Mouse (Mus musculus) forebrain, embryonic 14.5 days (tissue): ENCODE data around the gene Tas2r105. TPM values are rescaled to one million over a fixed set of nuclear protein-coding genes. Genes with fewer than 3 reads are reported as not detected.

Source experiments
- ATAC-seq: fragments of 200-750 bp; cut with Nextera tagmentation; 2 replicates; pipeline ENCODE4 v1.8.0; 2017; ENCODE audit warnings: mild to moderate bottlenecking, moderate library complexity
- DNase-seq: peaks from one replicate; pipeline ENCODE4 v3.0.0-alpha.2; 2015; ENCODE audit warnings: low spot score
- H3K27ac ChIP-seq: fragments of 300-500 bp; sonication (generic); 2 replicates; pipeline ENCODE4 v1.5.1; 2014; ENCODE audit warnings: low read depth, mild to moderate bottlenecking, control low read depth, low read length, moderate library complexity
- H3K27me3 ChIP-seq: fragments of 300-500 bp; sonication (generic); replicated peaks from 2 replicates; pipeline ENCODE4 v1.6.1; 2014; ENCODE audit warnings: low read length, control low read depth, mixed read lengths; ENCODE audit not compliant: control insufficient read depth, insufficient read depth
- H3K36me3 ChIP-seq: fragments of 300-500 bp; sonication (generic); 2 replicates; pipeline ENCODE4 v1.6.1; 2014; ENCODE audit warnings: low read length, control low read depth; ENCODE audit not compliant: control insufficient read depth, insufficient read depth
- H3K4me1 ChIP-seq: fragments of 300-500 bp; sonication (generic); 2 replicates; pipeline ENCODE4 v1.6.1; 2014; ENCODE audit warnings: antibody characterized with exemption, low read length, control low read depth; ENCODE audit not compliant: control insufficient read depth, insufficient read depth
- H3K4me2 ChIP-seq: fragments of 300-500 bp; sonication (generic); 2 replicates; pipeline ENCODE4 v1.6.1; 2014; ENCODE audit warnings: mild to moderate bottlenecking, control low read depth, low read length
- H3K4me3 ChIP-seq: fragments of 300-500 bp; sonication (generic); 2 replicates; pipeline ENCODE4 v1.5.1; 2014; ENCODE audit warnings: low read depth, low read length, control low read depth
- H3K9ac ChIP-seq: fragments of 300-500 bp; sonication (generic); 2 replicates; pipeline ENCODE4 v1.6.1; 2014; ENCODE audit warnings: mild to moderate bottlenecking, low read length, control low read depth, moderate library complexity
- H3K9me3 ChIP-seq: fragments of 300-500 bp; sonication (generic); replicated peaks from 2 replicates; pipeline ENCODE4 v1.6.1; 2016; ENCODE audit warnings: low read length, control low read depth, mixed read lengths; ENCODE audit not compliant: control insufficient read depth
- WGBS: fragments of 180-500 bp; shearing (Covaris S2); extraction: QIAGEN DNeasy Blood & Tissue Kit; methylation state at CpG from one replicate; pipeline ENCODE4 v1.1.7; 2014; 5-methylcytosine and 5-hydroxymethylcytosine counted together
- polyA plus RNA-seq: library from polyadenylated mRNA; unstranded; fragments of >200 nt; fragmentation: Nextera tagmentation; extraction: Ambion mirVana; gene quantifications from 2 replicates; pipeline ENCODE4 v1.2.1, GENCODE M21; 2014

Tas2r105 gene
- polyA plus RNA-seq: not detected in 2 replicates

- DNase-seq (no peak), ATAC-seq (no peak)
- no peak within 1 kb of the TSS for H3K4me2 ChIP-seq
- 78% methylated on average over 1 of the region's 1 CpGs for WGBS
- no peak within 1 kb of the TSS for H3K9ac ChIP-seq
- no peaks in the 10 kb centered on the region for H3K36me3 ChIP-seq
- no peaks in the 10 kb centered on the region for H3K4me1 ChIP-seq
- no peak within 1 kb of the TSS for H3K27ac ChIP-seq
- no peak within 1 kb of the TSS for H3K4me3 ChIP-seq
- no peaks in the 10 kb centered on the region for H3K27me3 ChIP-seq
- 0 out of 2 replicates have a peak, but pooled peaks cover 2% of the 10 kb centered on the region for H3K9me3 ChIP-seq
Observed at GRCm38 (mm10) chr6:131687395-131687794, at the start of gene Tas2r105. Gene Tas2r105, minus strand, starts transcription at chr6:131687495.

- Histone ChIP-seq H3K4me2 (no peak overlapping the region), H3K27ac (no peak overlapping the region), H3K9me3 (0 out of 2 replicates have a peak, but pooled peaks cover 12% of the 10 kb centered on the region), H3K27me3 (no peaks in the 10 kb centered on the region), H3K9ac (no peak overlapping the region), H3K4me3 (no peak overlapping the region), H3K4me1 (no peaks in the 10 kb centered on the region), H3K36me3 (no peaks in the 10 kb centered on the region)
- ATAC-seq (no peak), DNase-seq (no peak)
- 48% methylated on average over 7 of the region's 7 CpGs for WGBS
Observed at GRCm38 (mm10) chr6:131712803-131713202, 25.5 kb upstream of the Tas2r105 start.

- no peak within 1 kb of the TSS for H3K4me3 ChIP-seq
- ATAC-seq (no peak), DNase-seq (no peak)
- H3K27me3 ChIP-seq: no peaks in the 10 kb centered on the region
- H3K4me1 ChIP-seq: no peaks in the 10 kb centered on the region
- no peak within 1 kb of the TSS for H3K4me2 ChIP-seq
- no peak within 1 kb of the TSS for H3K9ac ChIP-seq
- no peaks in the 10 kb centered on the region for H3K36me3 ChIP-seq
- H3K9me3 ChIP-seq: 0 out of 2 replicates have a peak, but pooled peaks cover 2% of the 10 kb centered on the region
- no peak within 1 kb of the TSS for H3K27ac ChIP-seq
Observed at GRCm38 (mm10) chr6:131689963-131690362, 2.7 kb upstream of the Tas2r105 start, which contains the start of gene Tas2r114. Gene Tas2r114, minus strand, starts transcription at chr6:131690063.

GRCm38 (mm10) chr6:131685644-131686043 is 1.7 kb downstream of the Tas2r105 start, which contains the start of gene Tas2r104:
Gene Tas2r104, minus strand, starts transcription at chr6:131685744.
- ATAC-seq: no peak
- H3K9me3 ChIP-seq: 0 out of 2 replicates have a peak, but pooled peaks cover 2% of the 10 kb centered on the region

GRCm38 (mm10) chr6:131678786-131679185 is 8.5 kb downstream of the Tas2r105 start, which contains the start of gene Tas2r106:
Gene Tas2r106, minus strand, starts transcription at chr6:131678886.
- no peak for ATAC-seq
- WGBS: 77% methylated on average over 3 of the region's 3 CpGs
- no peak within 1 kb of the TSS for H3K4me3 ChIP-seq
- H3K4me1 ChIP-seq: no peaks in the 10 kb centered on the region
- no peak for DNase-seq
- no peak within 1 kb of the TSS for H3K9ac ChIP-seq
- no peaks in the 10 kb centered on the region for H3K27me3 ChIP-seq
- peaks cover 3% of the 10 kb centered on the region; the same call in 1 of the 2 replicates for H3K9me3 ChIP-seq
- no peak within 1 kb of the TSS for H3K4me2 ChIP-seq
- no peaks in the 10 kb centered on the region for H3K36me3 ChIP-seq
- H3K27ac ChIP-seq: no peak within 1 kb of the TSS

More at GRCm38 (mm10) chr6:131685644-131686043, 1.7 kb downstream of the Tas2r105 start, which contains the start of gene Tas2r104:
- no peaks in the 10 kb centered on the region for H3K4me1 ChIP-seq
- no peak for DNase-seq
- no peaks in the 10 kb centered on the region for H3K36me3 ChIP-seq
- no peaks in the 10 kb centered on the region for H3K27me3 ChIP-seq
- H3K4me2 ChIP-seq: no peak within 1 kb of the TSS
- H3K27ac ChIP-seq: no peak within 1 kb of the TSS
- no peak within 1 kb of the TSS for H3K9ac ChIP-seq
- WGBS: 80% methylated on average over 1 of the region's 1 CpGs
- no peak within 1 kb of the TSS for H3K4me3 ChIP-seq

- H3K4me2 ChIP-seq: no peak within 1 kb of the TSS
- no peak for DNase-seq
- no peak within 1 kb of the TSS for H3K4me3 ChIP-seq
- no peak within 1 kb of the TSS for H3K27ac ChIP-seq
- H3K9me3 ChIP-seq: peaks cover 2% of the 10 kb centered on the region; the same call in 1 of the 2 replicates
- H3K36me3 ChIP-seq: no peaks in the 10 kb centered on the region
- ATAC-seq: no peak
- H3K27me3 ChIP-seq: no peaks in the 10 kb centered on the region
- H3K9ac ChIP-seq: no peak within 1 kb of the TSS
- H3K4me1 ChIP-seq: no peaks in the 10 kb centered on the region
Observed at GRCm38 (mm10) chr6:131660049-131660448, 27.2 kb downstream of the Tas2r105 start, which contains the start of gene Tas2r107. Gene Tas2r107, minus strand, starts transcription at chr6:131660149.

Other genes starting within 250 kb of the Tas2r105 start
- gene 5430401F13Rik, start 201.1 kb downstream of the Tas2r105 start, polyA plus RNA-seq: not detected in 2 replicates
- gene Gm6619, start 201.1 kb downstream of the Tas2r105 start, polyA plus RNA-seq: not detected in 2 replicates
- not detected in 2 replicates for gene Tas2r130, start 56.6 kb downstream of the Tas2r105 start, polyA plus RNA-seq
- gene Tas2r107, start 27.3 kb downstream of the Tas2r105 start, polyA plus RNA-seq: not detected in 2 replicates
- not detected in 2 replicates for gene Tas2r106, start 8.6 kb downstream of the Tas2r105 start, polyA plus RNA-seq
- not detected in 2 replicates for gene Tas2r104, start 1.8 kb downstream of the Tas2r105 start, polyA plus RNA-seq
- gene Tas2r114, start 2.6 kb upstream of the Tas2r105 start, polyA plus RNA-seq: not detected in 2 replicates